Mouse (Mus musculus) MEL (cell line): ENCODE data around the gene Dynll2. TPM values are rescaled to one million over a fixed set of nuclear protein-coding genes. Genes with fewer than 3 reads are reported as not detected.
A peak's percentile ranks its signal among the peaks of the same experiment; 100 is the strongest.

Experiments
- DNase-seq: peaks from one replicate; pipeline ENCODE4 v3.0.0; 2011; ENCODE audit warnings: low read depth, low spot score
- H3K27ac ChIP-seq: 2 replicates; pipeline ENCODE4 v1.5.1; 2012; ENCODE audit warnings: low read depth, mild to moderate bottlenecking, control low read depth, low read length, moderate library complexity; ENCODE audit not compliant: control insufficient read depth
- H3K27me3 ChIP-seq, 2 experiments: fragments of 150-350 bp in 1 of 2; sonication (generic) in 1 of 2; 2 replicates each; pipeline ENCODE4 v1.6.1; 2012; ENCODE audit warnings: low read length in 2 of 2, mild to moderate bottlenecking in 2 of 2, improper control_type of control experiment in 1 of 2, moderate library complexity in 1 of 2; ENCODE audit not compliant: insufficient read depth in 2 of 2, control insufficient read depth in 1 of 2
- H3K36me3 ChIP-seq, 2 experiments: 2 replicates each; pipeline ENCODE4 v1.6.1; 2012 to 2014; ENCODE audit warnings: low read length in 2 of 2, improper control_type of control experiment in 1 of 2, inconsistent platforms in 1 of 2, mild to moderate bottlenecking in 1 of 2; ENCODE audit not compliant: insufficient read depth in 2 of 2, control insufficient read depth in 1 of 2
- H3K4me1 ChIP-seq, 2 experiments: fragments of 150-350 bp in 1 of 2; sonication (generic) in 1 of 2; 2 replicates each; pipeline ENCODE4 v1.6.1; 2012; ENCODE audit warnings: low read length in 2 of 2, improper control_type of control experiment in 1 of 2, mild to moderate bottlenecking in 1 of 2; ENCODE audit not compliant: insufficient read depth in 2 of 2, control insufficient read depth in 1 of 2
- H3K4me3 ChIP-seq, 2 experiments: fragments of 150-350 bp in 1 of 2; sonication (generic) in 1 of 2; 2 replicates each; pipeline ENCODE4 v1.5.1; 2012; ENCODE audit warnings: low read depth in 2 of 2, low read length in 2 of 2, mild to moderate bottlenecking in 2 of 2, moderate library complexity in 2 of 2, control low read depth in 1 of 2, improper control_type of control experiment in 1 of 2; ENCODE audit not compliant: control insufficient read depth in 1 of 2, insufficient read depth in 1 of 2
- H3K79me2 ChIP-seq: 2 replicates; pipeline ENCODE4 v1.6.1; 2012; ENCODE audit warnings: mild to moderate bottlenecking, low read length, moderate library complexity; ENCODE audit not compliant: control insufficient read depth, poor library complexity, insufficient read depth
- H3K9ac ChIP-seq: 2 replicates; pipeline ENCODE4 v1.6.1; 2012; ENCODE audit warnings: low read depth, mild to moderate bottlenecking, control low read depth, low read length, moderate library complexity; ENCODE audit not compliant: control insufficient read depth, poor library complexity, severe bottlenecking
- H3K9me3 ChIP-seq: fragments of 150-350 bp; sonication (generic); replicated peaks from 2 replicates; pipeline ENCODE4 v1.6.1; 2012; ENCODE audit warnings: mild to moderate bottlenecking, low read length, improper control_type of control experiment, moderate library complexity; ENCODE audit not compliant: insufficient read depth
- BHLHE40 ChIP-seq: IDR thresholded peaks from 2 replicates; pipeline ENCODE4 v1.6.1; 2012; ENCODE audit warnings: low read depth, mild to moderate bottlenecking, inconsistent platforms, low read length, improper control_type of control experiment, borderline replicate concordance
- CHD1 ChIP-seq: IDR thresholded peaks from 2 replicates; pipeline ENCODE4 v1.6.1; 2012; ENCODE audit warnings: low read depth, mild to moderate bottlenecking, inconsistent platforms, low read length, improper control_type of control experiment
- CHD2 ChIP-seq: IDR thresholded peaks from 2 replicates; pipeline ENCODE4 v1.6.1; 2011; ENCODE audit warnings: low read length, improper control_type of control experiment
- CTCF ChIP-seq, 3 experiments: IDR thresholded peaks in 2 of 3; conservative IDR thresholded peaks in 1 of 3; 2 replicates each; pipeline ENCODE4 v1.5.1; 2011 to 2012; ENCODE audit warnings: low read length in 3 of 3, low read depth in 2 of 3, mild to moderate bottlenecking in 2 of 3, improper control_type of control experiment in 1 of 3, inconsistent platforms in 1 of 3, mixed read lengths in 1 of 3, moderate library complexity in 1 of 3; ENCODE audit not compliant: control insufficient read depth in 1 of 3, insufficient read depth in 1 of 3, poor library complexity in 1 of 3, severe bottlenecking in 1 of 3
- E2F4 ChIP-seq: IDR thresholded peaks from 2 replicates; pipeline ENCODE4 v1.6.1; 2011; ENCODE audit warnings: low read depth, low read length, improper control_type of control experiment, borderline replicate concordance
- ELF1 ChIP-seq: IDR thresholded peaks from 2 replicates; pipeline ENCODE4 v1.6.1; 2014; ENCODE audit warnings: low read depth, mild to moderate bottlenecking, inconsistent platforms, low read length, improper control_type of control experiment, moderate library complexity
- EP300 ChIP-seq, 2 experiments: IDR thresholded peaks; 2 replicates each; pipeline ENCODE4 v1.6.1; 2011; ENCODE audit warnings: improper control_type of control experiment in 2 of 2, low read length in 2 of 2, low read depth in 1 of 2, mild to moderate bottlenecking in 1 of 2
- ETS1 ChIP-seq: IDR thresholded peaks from 2 replicates; pipeline ENCODE4 v1.6.1; 2012; ENCODE audit warnings: low read depth, mild to moderate bottlenecking, inconsistent platforms, low read length, improper control_type of control experiment, moderate library complexity
- GABPA ChIP-seq: IDR thresholded peaks from 2 replicates; pipeline ENCODE4 v1.6.1; 2012; ENCODE audit warnings: low read depth, mild to moderate bottlenecking, inconsistent platforms, low read length, improper control_type of control experiment, moderate library complexity
- GATA1 ChIP-seq: IDR thresholded peaks from 2 replicates; pipeline ENCODE4 v1.6.1; 2011; ENCODE audit warnings: low read depth, low read length, improper control_type of control experiment
- HCFC1 ChIP-seq: IDR thresholded peaks from 2 replicates; pipeline ENCODE4 v1.6.1; 2012; ENCODE audit warnings: low read depth, mild to moderate bottlenecking, inconsistent platforms, low read length, improper control_type of control experiment, moderate library complexity
- JUND ChIP-seq: IDR thresholded peaks from 2 replicates; pipeline ENCODE4 v1.6.1; 2011; ENCODE audit warnings: low read depth, mild to moderate bottlenecking, improper control_type of control experiment, low read length
- KAT2A ChIP-seq: conservative IDR thresholded peaks from 2 replicates; pipeline ENCODE4 v1.6.1; 2012; ENCODE audit warnings: low read depth, low read length, improper control_type of control experiment, inconsistent platforms
- MAFK ChIP-seq: IDR thresholded peaks from 2 replicates; pipeline ENCODE4 v1.6.1; 2011; ENCODE audit warnings: low read depth, mild to moderate bottlenecking, low read length, improper control_type of control experiment, borderline replicate concordance
- MAZ ChIP-seq: IDR thresholded peaks from 2 replicates; pipeline ENCODE4 v1.6.1; 2012; ENCODE audit warnings: low read depth, mild to moderate bottlenecking, inconsistent platforms, low read length, improper control_type of control experiment
- MEF2A ChIP-seq: IDR thresholded peaks from 2 replicates; pipeline ENCODE4 v1.6.1; 2014; ENCODE audit warnings: low read depth, mild to moderate bottlenecking, inconsistent platforms, low read length, improper control_type of control experiment; ENCODE audit not compliant: poor library complexity, insufficient replicate concordance, severe bottlenecking; ENCODE audit errors: extremely low read depth
- MXI1 ChIP-seq: IDR thresholded peaks from 2 replicates; pipeline ENCODE4 v1.6.1; 2011; ENCODE audit warnings: mild to moderate bottlenecking, low read depth, low read length, improper control_type of control experiment
- MYB ChIP-seq: IDR thresholded peaks from 2 replicates; pipeline ENCODE4 v1.6.1; 2011; ENCODE audit warnings: mild to moderate bottlenecking, low read depth, low read length, improper control_type of control experiment
- MYC ChIP-seq: IDR thresholded peaks from 2 replicates; pipeline ENCODE4 v1.6.1; 2011; ENCODE audit warnings: low read depth, mild to moderate bottlenecking, low read length, improper control_type of control experiment, moderate library complexity
- NELFE ChIP-seq: IDR thresholded peaks from 2 replicates; pipeline ENCODE4 v1.6.1; 2011; ENCODE audit warnings: low read depth, low read length, improper control_type of control experiment
- NRF1 ChIP-seq: IDR thresholded peaks from 2 replicates; pipeline ENCODE4 v1.6.1; 2014; ENCODE audit warnings: low read depth, mild to moderate bottlenecking, inconsistent platforms, low read length, improper control_type of control experiment, moderate library complexity; ENCODE audit not compliant: poor library complexity, insufficient read depth, severe bottlenecking
- POLR2A ChIP-seq, 2 experiments: IDR thresholded peaks; 2 replicates each; pipeline ENCODE4 v1.6.1; 2011 to 2012; ENCODE audit warnings: low read length in 2 of 2, mild to moderate bottlenecking in 2 of 2, control low read depth in 1 of 2, improper control_type of control experiment in 1 of 2, low read depth in 1 of 2, moderate library complexity in 1 of 2; ENCODE audit not compliant: control insufficient read depth in 1 of 2, insufficient read depth in 1 of 2, poor library complexity in 1 of 2
- POLR2AphosphoS2 ChIP-seq: IDR thresholded peaks from 2 replicates; pipeline ENCODE4 v1.6.1; 2011; ENCODE audit warnings: low read length, improper control_type of control experiment
- POLR2AphosphoS5 ChIP-seq: IDR thresholded peaks from 2 replicates; pipeline ENCODE4 v1.6.1; 2012; ENCODE audit warnings: low read depth, borderline replicate concordance, mild to moderate bottlenecking, inconsistent platforms, low read length, moderate library complexity, mixed read lengths
- RCOR1 ChIP-seq: IDR thresholded peaks from 2 replicates; pipeline ENCODE4 v1.6.1; 2012; ENCODE audit warnings: low read depth, mild to moderate bottlenecking, inconsistent platforms, low read length, improper control_type of control experiment
- SIN3A ChIP-seq: IDR thresholded peaks from 2 replicates; pipeline ENCODE4 v1.6.1; 2012; ENCODE audit warnings: low read length, improper control_type of control experiment, inconsistent platforms
- SMC3 ChIP-seq: IDR thresholded peaks from 2 replicates; pipeline ENCODE4 v1.6.1; 2011; ENCODE audit warnings: low read depth, low read length, improper control_type of control experiment
- TAL1 ChIP-seq: IDR thresholded peaks from 2 replicates; pipeline ENCODE4 v1.6.1; 2012; ENCODE audit warnings: mild to moderate bottlenecking, inconsistent platforms, low read length, moderate library complexity, mixed read lengths
- TBP ChIP-seq: IDR thresholded peaks from 2 replicates; pipeline ENCODE4 v1.8.0; 2011; ENCODE audit warnings: low read depth, low read length, improper control_type of control experiment
- TCF12 ChIP-seq: IDR thresholded peaks from 2 replicates; pipeline ENCODE4 v1.6.1; 2014; ENCODE audit warnings: low read depth, mild to moderate bottlenecking, inconsistent platforms, low read length, improper control_type of control experiment, moderate library complexity
- UBTF ChIP-seq: IDR thresholded peaks from 2 replicates; pipeline ENCODE4 v1.6.1; 2012; ENCODE audit warnings: low read depth, mild to moderate bottlenecking, inconsistent platforms, low read length, improper control_type of control experiment, moderate library complexity, borderline replicate concordance; ENCODE audit not compliant: insufficient read depth
- USF1 ChIP-seq: IDR thresholded peaks from 2 replicates; pipeline ENCODE4 v1.6.1; 2014; ENCODE audit warnings: low read depth, mild to moderate bottlenecking, inconsistent platforms, low read length, improper control_type of control experiment, moderate library complexity
- USF2 ChIP-seq, 2 experiments: IDR thresholded peaks; 2 replicates each; pipeline ENCODE4 v1.6.1; 2011 to 2012; ENCODE audit warnings: improper control_type of control experiment in 2 of 2, low read length in 2 of 2, borderline replicate concordance in 1 of 2, inconsistent platforms in 1 of 2, low read depth in 1 of 2, mild to moderate bottlenecking in 1 of 2; ENCODE audit not compliant: insufficient read depth in 1 of 2
- ZKSCAN1 ChIP-seq: IDR thresholded peaks from 2 replicates; pipeline ENCODE4 v1.6.1; 2012; ENCODE audit warnings: low read depth, mild to moderate bottlenecking, inconsistent platforms, low read length, improper control_type of control experiment, moderate library complexity
- ZMIZ1 ChIP-seq: IDR thresholded peaks from 2 replicates; pipeline ENCODE4 v1.6.1; 2012; ENCODE audit warnings: low read depth, mild to moderate bottlenecking, inconsistent platforms, low read length, improper control_type of control experiment, moderate library complexity
- ZNF384 ChIP-seq: IDR thresholded peaks from 2 replicates; pipeline ENCODE4 v1.6.1; 2012; ENCODE audit warnings: low read depth, mild to moderate bottlenecking, inconsistent platforms, low read length, improper control_type of control experiment
- polyA plus RNA-seq, 2 experiments: library from polyadenylated mRNA; stranded (reverse) in 1 of 2; unstranded in 1 of 2; fragments of >175 nt in 1 of 2; fragments of >200 nt in 1 of 2; gene quantifications; 2 replicates each; pipeline versions ENCODE4 v1.2.1 to v1.2.4; 2012; ENCODE audit warnings: low replicate concordance in 2 of 2, low read depth in 1 of 2; ENCODE audit not compliant: insufficient read length in 2 of 2, insufficient read depth in 1 of 2, missing spikeins in 1 of 2
- total RNA-seq: library from RNA; depleted of rRNA; stranded (reverse); fragments of 300-350 nt; gene quantifications from 2 replicates; pipeline ENCODE4 v1.2.3, GENCODE M21; 2012

The Dynll2 gene
- total and polyA plus RNA-seq, 3 experiments = 38.6 to 124 (median 75.8) TPM

DNA sequence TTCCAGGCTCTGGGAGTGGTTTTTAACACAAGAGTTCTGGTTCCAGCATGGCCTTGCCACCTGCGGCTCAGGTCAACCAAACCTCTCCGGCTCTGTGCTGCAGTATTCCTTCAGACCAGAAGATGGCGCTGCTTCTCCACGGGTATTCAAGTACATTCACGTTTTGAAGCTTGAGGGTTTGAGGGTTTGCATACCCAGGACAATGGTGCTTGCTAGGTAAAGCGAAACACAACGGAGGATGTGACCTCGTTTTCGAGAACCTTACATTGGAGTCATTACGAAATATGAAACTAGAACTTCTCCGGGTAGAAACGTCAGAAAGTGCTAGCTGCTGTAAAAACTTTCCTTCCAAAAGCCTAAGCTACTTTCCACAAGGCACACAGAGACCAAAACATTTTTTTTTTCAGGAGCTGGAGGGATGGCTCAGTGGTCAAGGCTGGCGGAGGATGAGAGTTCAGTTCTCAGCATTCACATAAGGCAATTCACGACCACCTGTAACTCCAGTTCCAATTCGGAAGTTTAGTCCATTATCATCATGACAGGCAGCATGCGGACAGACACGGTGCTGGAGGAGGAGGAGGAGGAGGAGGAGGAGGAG is 19.5 kb downstream of the Dynll2 start:
- H3K79me2 ChIP-seq = no peaks in the 10 kb centered on the region
- no peaks in the 10 kb centered on the region for H3K9me3 ChIP-seq
- peak overlapping the region; percentile 46 to 61 for H3K4me3 ChIP-seq
- H3K36me3 ChIP-seq = peaks cover 0 to 2% of the 10 kb centered on the region in 2 experiments; a peak in 1 of 4 replicates
- H3K27ac ChIP-seq = no peak overlapping the region
- peak; percentile 93 for DNase-seq
- no peaks in the 10 kb centered on the region for H3K27me3 ChIP-seq
- peaks cover 2 to 13% of the 10 kb centered on the region in 2 experiments; a peak in 3 of 4 replicates for H3K4me1 ChIP-seq
- H3K9ac ChIP-seq = peak overlapping the region; percentile 30; the same call in 1 of the 2 replicates
- peak; percentile 69 for TF ChIP-seq MXI1
- no peak for TF ChIP-seq POLR2AphosphoS2
- peak; percentile 86 for TF ChIP-seq SMC3
- TF ChIP-seq ZNF384 = peak; percentile 75
- TF ChIP-seq BHLHE40 = peak; percentile 56
- no peak for TF ChIP-seq RCOR1
- TF ChIP-seq EP300 (IDR thresholded peaks at IDR 0.05; ENCODE audit: low read depth in 1 of 2, low read length in 2 of 2) = no peak
- no peak for TF ChIP-seq TCF12
- peak; percentile 77 to 98 (median 96) for TF ChIP-seq CTCF (IDR thresholded peaks at IDR 0.05 in 2 of 3, conservative IDR thresholded peaks at IDR 0.05 in 1 of 3; ENCODE audit: control insufficient read depth in 1 of 3, insufficient read depth in 1 of 3, low read depth in 2 of 3, low read length in 3 of 3, poor library complexity in 1 of 3, severe bottlenecking in 1 of 3)
- TF ChIP-seq TBP = 0 out of 2 replicates have a peak, but pooled peaks have one; percentile 21
- TF ChIP-seq SIN3A = peak; percentile 74
- TF ChIP-seq USF2 (IDR thresholded peaks at IDR 0.05; ENCODE audit: borderline replicate concordance in 1 of 2, insufficient read depth in 1 of 2, low read depth in 1 of 2, low read length in 2 of 2) = no peak
- no peak for TF ChIP-seq ZMIZ1
- 0 out of 2 replicates have a peak, but pooled peaks have one; percentile 6 for TF ChIP-seq USF1
- TF ChIP-seq MYB = no peak
- TF ChIP-seq GATA1 = no peak
- TF ChIP-seq NELFE = no peak
- TF ChIP-seq ELF1 = 0 out of 2 replicates have a peak, but pooled peaks have one; percentile 23
- peak; percentile 39; the same call in 1 of the 2 replicates for TF ChIP-seq HCFC1
- no peak for TF ChIP-seq UBTF
- no peak for TF ChIP-seq MEF2A
- no peak for TF ChIP-seq NRF1
- TF ChIP-seq KAT2A = no peak
- no peak for TF ChIP-seq GABPA
- TF ChIP-seq ZKSCAN1 = no peak
- TF ChIP-seq CHD2 = no peak
- peak; percentile 76 for TF ChIP-seq MYC
- TF ChIP-seq JUND = 0 out of 2 replicates have a peak, but pooled peaks have one; percentile 53
- TF ChIP-seq POLR2AphosphoS5 = no peak
- TF ChIP-seq ETS1 = 0 out of 2 replicates have a peak, but pooled peaks have one; percentile 20
- TF ChIP-seq TAL1 = no peak
- peak; percentile 36; the same call in 1 of the 2 replicates for TF ChIP-seq MAZ
- no peak for TF ChIP-seq POLR2A (IDR thresholded peaks at IDR 0.05; ENCODE audit: control insufficient read depth in 1 of 2, insufficient read depth in 1 of 2, low read depth in 1 of 2, low read length in 2 of 2, poor library complexity in 1 of 2)
- no peak for TF ChIP-seq CHD1
- TF ChIP-seq E2F4 = no peak
- TF ChIP-seq MAFK = no peak
